Mouse (Mus musculus) forebrain, embryonic 11.5 days (tissue): ENCODE results near the gene Nav2. TPM values are rescaled to one million over a fixed set of nuclear protein-coding genes. Genes with fewer than 3 reads are reported as not detected.
A peak's percentile ranks its signal among the peaks of the same experiment; 100 is the strongest.

Experiments
- ATAC-seq: fragments of 200-750 bp; cut with Nextera tagmentation; replicated peaks from 2 replicates; pipeline ENCODE4 v1.8.0; 2017; ENCODE audit warnings: moderate TSS enrichment; ENCODE audit not compliant: low FRiP score
- DNase-seq: peaks from one replicate; pipeline ENCODE4 v3.0.0-alpha.2; 2017; ENCODE audit warnings: low spot score
- H3K27ac ChIP-seq: fragments of 300-500 bp; sonication (generic); 2 replicates; pipeline ENCODE4 v1.5.1; 2014; ENCODE audit warnings: low read depth, low read length
- H3K27me3 ChIP-seq: fragments of 300-500 bp; sonication (generic); 2 replicates; pipeline ENCODE4 v1.6.1; 2014; ENCODE audit warnings: mild to moderate bottlenecking, low read length, mixed read lengths; ENCODE audit not compliant: control insufficient read depth, insufficient read depth
- H3K36me3 ChIP-seq: fragments of 300-500 bp; sonication (generic); 2 replicates; pipeline ENCODE4 v1.6.1; 2014; ENCODE audit warnings: mild to moderate bottlenecking, low read length, moderate library complexity, mixed read lengths; ENCODE audit not compliant: control insufficient read depth, insufficient read depth
- H3K4me1 ChIP-seq: fragments of 300-500 bp; sonication (generic); replicated peaks from 2 replicates; pipeline ENCODE4 v1.6.1; 2014; ENCODE audit warnings: low read length, mixed read lengths; ENCODE audit not compliant: control insufficient read depth, insufficient read depth
- H3K4me2 ChIP-seq: fragments of 300-500 bp; sonication (generic); 2 replicates; pipeline ENCODE4 v1.6.1; 2014; ENCODE audit warnings: low read depth, mild to moderate bottlenecking, low read length, moderate library complexity, mixed read lengths; ENCODE audit not compliant: severe bottlenecking
- H3K4me3 ChIP-seq: fragments of 300-500 bp; sonication (generic); 2 replicates; pipeline ENCODE4 v1.5.1; 2014; ENCODE audit warnings: low read depth, low read length
- H3K9ac ChIP-seq: fragments of 300-500 bp; sonication (generic); 2 replicates; pipeline ENCODE4 v1.6.1; 2014; ENCODE audit warnings: low read length
- H3K9me3 ChIP-seq: fragments of 300-500 bp; sonication (generic); 2 replicates; pipeline ENCODE4 v1.6.1; 2016; ENCODE audit warnings: low read length, mixed read lengths; ENCODE audit not compliant: control insufficient read depth
- WGBS: fragments of 180-500 bp; shearing (Covaris S2); extraction: QIAGEN DNeasy Blood & Tissue Kit; methylation state at CpG from one replicate; pipeline ENCODE4 v1.1.7; 2014; 5-methylcytosine and 5-hydroxymethylcytosine counted together
- polyA plus RNA-seq: library from polyadenylated mRNA; unstranded; fragments of >200 nt; fragmentation: Nextera tagmentation; extraction: Ambion mirVana; gene quantifications from 2 replicates; pipeline ENCODE4 v1.2.1, GENCODE M21; 2014

The Nav2 gene
- polyA plus RNA-seq, 1 experiment from 2014 or later = 7.2 TPM

GRCm38 (mm10) chr7:49357441-49358165, 449.1 kb downstream of the Nav2 start:
- 90% methylated on average over 18 of the region's 18 CpGs for WGBS
- Histone ChIP-seq H3K9me3 (no peaks in the 10 kb centered on the region), H3K36me3 (no peaks in the 10 kb centered on the region), H3K27ac (no peak overlapping the region), H3K4me3 (no peak overlapping the region), H3K4me2 (no peak overlapping the region), H3K9ac (no peak overlapping the region), H3K27me3 (no peaks in the 10 kb centered on the region), H3K4me1 (peaks cover 3% of the 10 kb centered on the region; the same call in 1 of the 2 replicates)
- DNase-seq (no peak), ATAC-seq (no peak)

- Histone ChIP-seq H3K4me1 (peaks cover 3% of the 10 kb centered on the region; the same call in 1 of the 2 replicates), H3K4me2 (no peak overlapping the region), H3K36me3 (no peaks in the 10 kb centered on the region), H3K9ac (no peak overlapping the region), H3K9me3 (no peaks in the 10 kb centered on the region), H3K27ac (no peak overlapping the region), H3K4me3 (no peak overlapping the region), H3K27me3 (peaks cover 3% of the 10 kb centered on the region; the same call in 1 of the 2 replicates)
- WGBS = 90% methylated on average over 3 of the region's 3 CpGs
- DNase-seq (no peak), ATAC-seq (no peak)
Measured at GRCm38 (mm10) chr7:49359120-49359519, 450.6 kb downstream of the Nav2 start.

DNA sequence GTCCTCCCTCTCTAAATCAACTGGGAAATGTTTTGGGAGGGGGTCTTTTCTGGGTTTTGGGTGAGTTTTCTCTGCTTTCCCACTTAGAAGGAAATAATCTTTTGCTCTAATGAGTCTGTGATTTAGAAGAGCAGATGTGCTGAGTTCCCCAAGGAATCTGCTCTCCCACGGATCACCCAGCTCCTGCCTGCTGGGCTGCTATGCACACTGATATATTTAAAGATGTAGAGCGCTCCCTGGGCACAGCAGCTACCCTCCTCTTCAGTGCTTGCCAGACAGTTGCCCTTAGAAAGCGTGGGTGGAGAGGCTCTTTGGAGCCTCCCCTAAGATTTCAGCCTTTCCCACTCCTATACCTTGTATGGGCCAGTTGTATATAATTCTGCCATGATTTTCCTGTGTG, 452.1 kb downstream of the Nav2 start:
- no peak overlapping the region for H3K27ac ChIP-seq
- WGBS = 76% methylated on average over 3 of the region's 3 CpGs
- no peaks in the 10 kb centered on the region for H3K9me3 ChIP-seq
- H3K4me3 ChIP-seq = no peak overlapping the region
- ATAC-seq (no peak), DNase-seq (no peak)
- peaks cover 3% of the 10 kb centered on the region; the same call in 1 of the 2 replicates for H3K27me3 ChIP-seq
- peaks cover 3% of the 10 kb centered on the region; the same call in 1 of the 2 replicates for H3K4me1 ChIP-seq
- no peak overlapping the region for H3K9ac ChIP-seq
- H3K4me2 ChIP-seq = no peak overlapping the region
- no peaks in the 10 kb centered on the region for H3K36me3 ChIP-seq

DNA sequence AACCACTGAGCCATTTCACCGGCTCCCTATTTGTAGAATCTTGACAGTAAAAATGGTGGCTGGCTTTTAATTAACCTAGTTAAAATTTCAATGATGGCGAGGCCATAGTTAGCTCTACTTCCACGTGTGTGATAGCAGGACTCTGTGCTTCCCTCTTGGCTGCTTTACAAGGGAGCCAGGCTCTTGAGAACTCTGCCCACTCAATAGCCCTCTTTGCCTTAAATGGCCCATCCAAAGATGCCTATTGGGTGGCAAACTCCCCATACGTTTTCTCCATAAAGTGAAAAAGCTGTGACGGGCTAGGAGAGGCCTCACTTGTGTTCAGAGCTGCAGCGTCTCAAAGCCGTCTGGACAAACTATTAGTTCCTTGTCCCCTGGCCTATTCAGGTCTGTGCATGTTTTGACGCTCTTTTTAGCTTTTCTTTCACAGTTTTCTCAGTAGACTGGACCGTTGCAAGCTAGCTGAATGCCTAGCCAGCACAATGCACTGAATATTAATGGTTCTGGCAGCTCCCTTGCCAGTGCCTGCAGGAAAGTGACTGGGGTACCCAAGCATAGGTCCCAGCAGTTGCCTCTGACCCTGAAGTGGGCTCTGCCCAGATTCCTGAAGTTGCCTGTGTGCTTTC, 453.1 kb downstream of the Nav2 start:
- peaks cover 3% of the 10 kb centered on the region; the same call in 1 of the 2 replicates for H3K4me1 ChIP-seq
- H3K27ac ChIP-seq = no peak overlapping the region
- no peaks in the 10 kb centered on the region for H3K36me3 ChIP-seq
- peaks cover 3% of the 10 kb centered on the region; the same call in 1 of the 2 replicates for H3K27me3 ChIP-seq
- H3K4me2 ChIP-seq = no peak overlapping the region
- no peak overlapping the region for H3K4me3 ChIP-seq
- H3K9ac ChIP-seq = no peak overlapping the region
- WGBS = 33% methylated on average over 9 of the region's 9 CpGs
- DNase-seq (no peak), ATAC-seq (peak; percentile 78)
- no peaks in the 10 kb centered on the region for H3K9me3 ChIP-seq

DNA sequence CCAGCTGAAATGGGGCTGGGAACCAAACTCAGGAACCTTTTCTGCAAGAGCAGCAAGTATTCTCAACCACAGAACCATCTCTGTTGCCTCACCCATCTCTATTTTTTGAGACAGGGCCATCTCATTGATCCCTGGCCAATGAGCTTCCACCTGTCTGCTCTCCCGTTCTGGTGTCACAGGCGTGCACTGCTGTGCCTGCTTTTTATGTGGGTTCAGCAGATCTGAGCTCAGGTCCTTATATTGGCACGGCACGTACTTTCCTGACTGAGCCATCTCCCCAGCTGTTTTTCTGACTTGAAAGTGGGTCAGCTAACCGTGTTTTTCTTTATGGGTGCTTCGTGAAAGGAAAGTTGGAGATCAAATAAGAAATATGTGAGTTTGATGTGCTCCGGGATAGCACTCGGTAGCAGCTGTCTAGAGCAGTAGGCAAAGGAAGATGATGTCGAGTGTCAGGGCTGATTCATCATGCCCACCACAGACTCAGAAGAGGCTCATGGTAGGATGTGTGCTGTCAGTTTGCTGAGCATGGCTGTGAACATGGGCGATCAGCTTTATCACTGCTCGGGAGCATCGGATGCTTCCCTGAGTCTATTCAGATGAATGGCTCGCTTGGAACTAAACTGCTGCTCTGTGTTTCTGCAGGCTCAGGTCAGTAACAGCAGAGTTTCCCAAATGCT, 456.1 kb downstream of the Nav2 start:
- no peaks in the 10 kb centered on the region for H3K36me3 ChIP-seq
- H3K9ac ChIP-seq = no peak overlapping the region
- H3K27me3 ChIP-seq = peaks cover 3% of the 10 kb centered on the region; the same call in 1 of the 2 replicates
- DNase-seq (no peak), ATAC-seq (no peak)
- H3K4me1 ChIP-seq = peaks cover 3% of the 10 kb centered on the region; the same call in 1 of the 2 replicates
- no peak overlapping the region for H3K4me2 ChIP-seq
- H3K27ac ChIP-seq = no peak overlapping the region
- 92% methylated on average over 13 of the region's 13 CpGs for WGBS
- no peak overlapping the region for H3K4me3 ChIP-seq
- H3K9me3 ChIP-seq = no peaks in the 10 kb centered on the region

DNA sequence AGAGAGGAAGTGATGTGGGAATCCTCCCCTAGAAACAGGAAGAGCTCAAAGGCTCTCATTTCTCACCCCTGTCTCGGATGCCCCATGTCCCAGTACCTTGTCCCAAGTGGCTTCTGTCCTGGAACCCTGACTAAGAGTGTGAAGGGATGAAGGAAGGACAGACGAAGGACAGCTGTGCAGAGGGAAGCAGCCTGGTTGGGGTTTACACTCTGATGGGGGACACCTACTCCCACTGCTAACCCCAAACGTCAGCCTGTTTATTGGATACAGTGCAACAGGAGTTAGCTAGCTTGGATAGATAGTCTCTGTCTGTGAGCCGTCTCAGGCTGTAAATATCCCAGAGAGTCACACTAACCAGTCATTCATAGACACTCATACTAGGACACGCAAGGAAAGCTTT, 460.1 kb downstream of the Nav2 start:
- DNase-seq (no peak), ATAC-seq (no peak)
- no peaks in the 10 kb centered on the region for H3K27me3 ChIP-seq
- H3K4me1 ChIP-seq = no peaks in the 10 kb centered on the region
- WGBS = 85% methylated on average over 5 of the region's 5 CpGs
- H3K9me3 ChIP-seq = no peaks in the 10 kb centered on the region
- H3K27ac ChIP-seq = no peak overlapping the region
- H3K9ac ChIP-seq = no peak overlapping the region
- H3K4me3 ChIP-seq = no peak overlapping the region
- no peak overlapping the region for H3K4me2 ChIP-seq
- no peaks in the 10 kb centered on the region for H3K36me3 ChIP-seq

GRCm38 (mm10) chr7:49369006-49369405, 460.5 kb downstream of the Nav2 start:
- Histone ChIP-seq H3K9me3 (no peaks in the 10 kb centered on the region), H3K4me3 (no peak overlapping the region), H3K27ac (no peak overlapping the region), H3K4me1 (no peaks in the 10 kb centered on the region), H3K36me3 (no peaks in the 10 kb centered on the region), H3K27me3 (no peaks in the 10 kb centered on the region), H3K9ac (no peak overlapping the region), H3K4me2 (no peak overlapping the region)
- ATAC-seq = peak; percentile 56; the same call in 1 of the 2 replicates
- 68% methylated on average over 3 of the region's 3 CpGs for WGBS
- DNase-seq = no peak

DNA sequence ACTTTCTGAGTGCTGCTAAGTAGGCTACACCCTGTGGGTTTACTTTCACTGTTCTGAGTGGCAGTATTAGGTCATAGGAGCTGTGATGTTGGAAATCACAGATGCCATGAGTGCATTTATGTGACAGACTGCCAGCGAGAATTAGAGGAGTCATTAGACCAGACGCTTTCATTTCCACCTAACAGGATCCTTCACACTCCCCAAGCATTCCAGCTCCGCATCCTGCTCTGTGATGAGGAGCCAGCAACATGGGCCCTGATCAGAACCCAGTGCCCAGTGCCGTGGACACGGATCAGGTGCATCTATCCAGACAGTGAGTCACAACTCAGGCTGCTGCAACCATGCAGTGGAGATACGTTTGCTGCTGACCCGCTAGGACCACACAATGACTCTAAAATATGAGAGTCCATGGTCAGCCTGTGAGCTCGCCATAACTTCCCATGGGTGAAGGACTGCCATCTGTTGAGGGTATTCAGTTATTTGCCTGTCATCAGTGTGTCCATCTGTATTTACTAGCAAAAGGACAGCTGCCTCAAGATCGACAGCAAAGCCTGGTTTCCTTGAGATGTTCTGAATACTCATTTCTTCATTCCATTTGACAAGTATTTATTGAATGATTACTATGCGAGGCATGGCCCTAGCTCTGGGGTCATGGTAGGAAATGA, 461.4 kb downstream of the Nav2 start:
- Histone ChIP-seq H3K4me1 (no peaks in the 10 kb centered on the region), H3K27ac (no peak overlapping the region), H3K4me2 (no peak overlapping the region), H3K27me3 (no peaks in the 10 kb centered on the region), H3K4me3 (no peak overlapping the region), H3K9me3 (no peaks in the 10 kb centered on the region), H3K36me3 (no peaks in the 10 kb centered on the region), H3K9ac (no peak overlapping the region)
- ATAC-seq = 0 out of 2 replicates have a peak, but pooled peaks have one; percentile 49
- 91% methylated on average over 10 of the region's 10 CpGs for WGBS
- no peak for DNase-seq
